Mouse (Mus musculus) limb, embryonic 11.5 days (tissue): ENCODE measurements around the gene Dtymk. TPM values are rescaled to one million over a fixed set of nuclear protein-coding genes. Genes with fewer than 3 reads are reported as not detected.

ENCODE experiments used
- ATAC-seq: fragments of 200-750 bp; cut with Nextera tagmentation; 2 replicates; pipeline ENCODE4 v1.8.0; 2017; ENCODE audit warnings: low read depth; ENCODE audit not compliant: insufficient number of reproducible peaks, low FRiP score, low TSS enrichment
- DNase-seq: peaks from one replicate; pipeline ENCODE4 v3.0.0-alpha.2; 2015; ENCODE audit warnings: low spot score
- H3K27ac ChIP-seq: fragments of 300-500 bp; sonication (generic); replicated peaks from 2 replicates; pipeline ENCODE4 v1.5.1; 2014; ENCODE audit warnings: low read depth, mild to moderate bottlenecking, low read length
- H3K27me3 ChIP-seq: fragments of 300-500 bp; sonication (generic); 2 replicates; pipeline ENCODE4 v1.6.1; 2014; ENCODE audit warnings: mild to moderate bottlenecking, low read length, mixed read lengths; ENCODE audit not compliant: control insufficient read depth, insufficient read depth
- H3K36me3 ChIP-seq: fragments of 300-500 bp; sonication (generic); 2 replicates; pipeline ENCODE4 v1.6.1; 2014; ENCODE audit warnings: mild to moderate bottlenecking, low read length, moderate library complexity, mixed read lengths; ENCODE audit not compliant: control insufficient read depth, insufficient read depth
- H3K4me1 ChIP-seq: fragments of 300-500 bp; sonication (generic); 2 replicates; pipeline ENCODE4 v1.6.1; 2014; ENCODE audit warnings: low read length, mixed read lengths; ENCODE audit not compliant: control insufficient read depth, insufficient read depth
- H3K4me2 ChIP-seq: fragments of 300-500 bp; sonication (generic); 2 replicates; pipeline ENCODE4 v1.6.1; 2014; ENCODE audit warnings: low read depth, mild to moderate bottlenecking, moderate library complexity; ENCODE audit not compliant: severe bottlenecking
- H3K4me3 ChIP-seq: fragments of 300-500 bp; sonication (generic); 2 replicates; pipeline ENCODE4 v1.5.1; 2014; ENCODE audit warnings: low read depth, low read length
- H3K9ac ChIP-seq: fragments of 300-500 bp; sonication (generic); 2 replicates; pipeline ENCODE4 v1.6.1; 2014; ENCODE audit warnings: mild to moderate bottlenecking, low read length
- H3K9me3 ChIP-seq: fragments of 300-500 bp; sonication (generic); 2 replicates; pipeline ENCODE4 v1.6.1; 2016; ENCODE audit warnings: low read length; ENCODE audit not compliant: control insufficient read depth
- WGBS: fragments of 180-500 bp; shearing (Covaris S2); extraction: QIAGEN DNeasy Blood & Tissue Kit; methylation state at CpG from one replicate; pipeline ENCODE4 v1.1.7; 2014; 5-methylcytosine and 5-hydroxymethylcytosine counted together
- polyA plus RNA-seq: library from polyadenylated mRNA; unstranded; fragments of >200 nt; fragmentation: Nextera tagmentation; extraction: Ambion mirVana; gene quantifications from 2 replicates; pipeline ENCODE4 v1.2.1, GENCODE M21; 2014

The Dtymk gene
- polyA plus RNA-seq, 1 experiment from 2014 or later = 268 TPM

GRCm38 (mm10) chr1:93751290-93751689 is 50.4 kb downstream of the Dtymk start, which contains the start of gene Atg4b:
Gene Atg4b (plus strand): TSS chr1:93751500.
- no peak within 1 kb of the TSS for H3K27ac ChIP-seq
- WGBS = 88% methylated on average over 6 of the region's 6 CpGs
- H3K36me3 ChIP-seq = peaks cover 7% of the 10 kb centered on the region
- DNase-seq (no peak), ATAC-seq (no peak)
- no peak within 1 kb of the TSS for H3K9ac ChIP-seq
- H3K27me3 ChIP-seq = no peaks in the 10 kb centered on the region
- H3K4me1 ChIP-seq = peaks cover 7% of the 10 kb centered on the region
- H3K9me3 ChIP-seq = no peaks in the 10 kb centered on the region
- no peak within 1 kb of the TSS for H3K4me2 ChIP-seq
- H3K4me3 ChIP-seq = no peak within 1 kb of the TSS

GRCm38 (mm10) chr1:93748539-93748938 is 53.2 kb downstream of the Dtymk start:
- ATAC-seq (no peak), DNase-seq (no peak)
- H3K9me3 ChIP-seq = no peaks in the 10 kb centered on the region
- H3K27me3 ChIP-seq = no peaks in the 10 kb centered on the region
- H3K27ac ChIP-seq = no peak overlapping the region
- no peak overlapping the region for H3K4me3 ChIP-seq
- no peak overlapping the region for H3K9ac ChIP-seq
- peaks cover 4% of the 10 kb centered on the region for H3K4me1 ChIP-seq
- 93% methylated on average over 1 of the region's 1 CpGs for WGBS
- H3K4me2 ChIP-seq = no peak overlapping the region
- H3K36me3 ChIP-seq = peaks cover 7% of the 10 kb centered on the region

- H3K9ac ChIP-seq = no peak overlapping the region
- ATAC-seq (no peak), DNase-seq (no peak)
- no peaks in the 10 kb centered on the region for H3K9me3 ChIP-seq
- no peak overlapping the region for H3K27ac ChIP-seq
- 85% methylated on average over 5 of the region's 5 CpGs for WGBS
- peaks cover 7% of the 10 kb centered on the region for H3K36me3 ChIP-seq
- H3K4me1 ChIP-seq = no peaks in the 10 kb centered on the region
- no peaks in the 10 kb centered on the region for H3K27me3 ChIP-seq
- no peak overlapping the region for H3K4me3 ChIP-seq
- H3K4me2 ChIP-seq = no peak overlapping the region
Measured at GRCm38 (mm10) chr1:93746179-93746578, 55.6 kb downstream of the Dtymk start.

- ATAC-seq (no peak), DNase-seq (no peak)
- H3K4me1 ChIP-seq = no peaks in the 10 kb centered on the region
- H3K36me3 ChIP-seq = no peaks in the 10 kb centered on the region
- H3K4me2 ChIP-seq = no peak overlapping the region
- H3K4me3 ChIP-seq = no peak overlapping the region
- H3K27me3 ChIP-seq = no peaks in the 10 kb centered on the region
- no peak overlapping the region for H3K27ac ChIP-seq
- no peak overlapping the region for H3K9ac ChIP-seq
- H3K9me3 ChIP-seq = no peaks in the 10 kb centered on the region
Measured at GRCm38 (mm10) chr1:93742910-93743309, 58.8 kb downstream of the Dtymk start.

Other genes with a start within 250 kb of the Dtymk start
- 182 and 191 TPM in 2 replicates for gene Stk25, start 143.3 kb downstream of the Dtymk start, polyA plus RNA-seq
- gene Bok, start 116.3 kb downstream of the Dtymk start, polyA plus RNA-seq = 29.2 and 29.3 TPM in 2 replicates
- 100 and 104 TPM in 2 replicates for gene Atg4b, start 50.4 kb downstream of the Dtymk start, polyA plus RNA-seq
- gene Thap4, start 47.1 kb downstream of the Dtymk start, polyA plus RNA-seq = 44.0 and 57.9 TPM in 2 replicates
- gene Ing5, start 2.0 kb upstream of the Dtymk start, polyA plus RNA-seq = 17.4 and 18.2 TPM in 2 replicates
- 10.0 and 11.7 TPM in 2 replicates for gene D2hgdh, start 23.0 kb upstream of the Dtymk start, polyA plus RNA-seq
- gene Gal3st2, start 59.4 kb upstream of the Dtymk start, polyA plus RNA-seq = 0.05 TPM in 1 of 2 replicates, not detected in the other
- not detected in 2 replicates for gene Gal3st2b, start 116.4 kb upstream of the Dtymk start, polyA plus RNA-seq
- gene Gal3st2c, start 188.6 kb upstream of the Dtymk start, polyA plus RNA-seq = not detected in 2 replicates
- not detected in 2 replicates for gene Neu4, start 218.5 kb upstream of the Dtymk start, polyA plus RNA-seq